Mouse (Mus musculus) cortical plate, adult 2 months (tissue): Measurements from ENCODE around the gene Fryl. TPM values are rescaled to one million over a fixed set of nuclear protein-coding genes. Genes with fewer than 3 reads are reported as not detected.

Experiments
- H3K27ac ChIP-seq: fragments of 200-500 bp; 2 replicates; pipeline ENCODE4 v1.5.1; 2012; ENCODE audit warnings: low read length, control low read depth, inconsistent platforms; ENCODE audit not compliant: insufficient read depth
- H3K4me1 ChIP-seq: fragments of 200-500 bp; 2 replicates; pipeline ENCODE4 v1.6.1; 2011; ENCODE audit warnings: low read length; ENCODE audit not compliant: control insufficient read depth, insufficient read depth
- H3K4me3 ChIP-seq: fragments of 200-500 bp; 2 replicates; pipeline ENCODE4 v1.5.1; 2011; ENCODE audit warnings: mild to moderate bottlenecking, low read length, control low read depth; ENCODE audit not compliant: insufficient read depth
- CTCF ChIP-seq: fragments of 200-500 bp; IDR thresholded peaks from 2 replicates; pipeline ENCODE4 v1.5.1; 2011; ENCODE audit warnings: mild to moderate bottlenecking, control low read depth, low read length; ENCODE audit not compliant: insufficient read depth; ENCODE audit errors: extremely low read depth
- POLR2A ChIP-seq: fragments of 200-500 bp; IDR thresholded peaks from 2 replicates; pipeline ENCODE4 v1.6.1; 2011; ENCODE audit warnings: mild to moderate bottlenecking, low read length, control low read depth; ENCODE audit not compliant: insufficient read depth; ENCODE audit errors: extremely low read depth
- polyA plus RNA-seq: library from polyadenylated mRNA; depleted of rRNA; stranded (reverse); fragments of >200 nt; gene quantifications from 2 replicates; pipeline ENCODE4 v1.2.3, GENCODE M21; 2012

Fryl gene
- polyA plus RNA-seq, 1 experiment = 50.3 TPM

- H3K4me1 ChIP-seq = no peaks in the 10 kb centered on the region
- no peak overlapping the region for H3K4me3 ChIP-seq
- TF ChIP-seq CTCF = no peak
- no peak for TF ChIP-seq POLR2A
- H3K27ac ChIP-seq = no peak overlapping the region
These were observed 123.2 kb downstream of the Fryl start for GRCm38 (mm10) chr5:73132998-73133832.

GRCm38 (mm10) chr5:73130984-73131383 is 125.4 kb downstream of the Fryl start:
- TF ChIP-seq POLR2A (no peak), CTCF (no peak)
- no peak overlapping the region for H3K27ac ChIP-seq
- no peaks in the 10 kb centered on the region for H3K4me1 ChIP-seq
- no peak overlapping the region for H3K4me3 ChIP-seq

GRCm38 (mm10) chr5:73129871-73130270 is 126.5 kb downstream of the Fryl start:
- Histone ChIP-seq H3K4me3 (no peak overlapping the region), H3K4me1 (no peaks in the 10 kb centered on the region), H3K27ac (no peak overlapping the region)
- TF ChIP-seq POLR2A (no peak), CTCF (no peak)

GRCm38 (mm10) chr5:73119969-73120725 is 136.3 kb downstream of the Fryl start:
- Histone ChIP-seq H3K4me1 (no peaks in the 10 kb centered on the region; the same call in 1 of the 2 replicates), H3K4me3 (no peak overlapping the region), H3K27ac (0 out of 2 replicates have a peak overlapping the region, but pooled peaks have one; percentile 12)
- TF ChIP-seq POLR2A (no peak), CTCF (no peak)

- Histone ChIP-seq H3K27ac (no peak overlapping the region), H3K4me3 (no peak overlapping the region), H3K4me1 (no peaks in the 10 kb centered on the region; the same call in 1 of the 2 replicates)
- no peak for TF ChIP-seq CTCF
- TF ChIP-seq POLR2A = no peak
These were observed 136.9 kb downstream of the Fryl start for GRCm38 (mm10) chr5:73119524-73119923.

GRCm38 (mm10) chr5:73118786-73119185 is 137.6 kb downstream of the Fryl start:
- H3K4me3 ChIP-seq = no peak overlapping the region
- H3K27ac ChIP-seq = no peak overlapping the region
- no peaks in the 10 kb centered on the region; the same call in 1 of the 2 replicates for H3K4me1 ChIP-seq
- no peak for TF ChIP-seq CTCF
- no peak for TF ChIP-seq POLR2A

- Histone ChIP-seq H3K27ac (no peak overlapping the region), H3K4me3 (no peak overlapping the region), H3K4me1 (no peaks in the 10 kb centered on the region; the same call in 1 of the 2 replicates)
- peak; percentile 46 for TF ChIP-seq CTCF
- TF ChIP-seq POLR2A = no peak
These were observed 141.5 kb downstream of the Fryl start for GRCm38 (mm10) chr5:73114878-73115277.

- Histone ChIP-seq H3K4me1 (no peaks in the 10 kb centered on the region), H3K4me3 (no peak overlapping the region), H3K27ac (no peak overlapping the region)
- TF ChIP-seq CTCF (no peak), POLR2A (no peak)
These were observed 144.1 kb downstream of the Fryl start for GRCm38 (mm10) chr5:73112331-73112730.

GRCm38 (mm10) chr5:73103657-73104056 is 152.8 kb downstream of the Fryl start:
- Histone ChIP-seq H3K4me3 (no peak overlapping the region), H3K27ac (no peak overlapping the region), H3K4me1 (no peaks in the 10 kb centered on the region)
- TF ChIP-seq CTCF = no peak
- no peak for TF ChIP-seq POLR2A

GRCm38 (mm10) chr5:73102342-73102989 is 154.0 kb downstream of the Fryl start:
- Histone ChIP-seq H3K4me3 (no peak overlapping the region), H3K27ac (no peak overlapping the region), H3K4me1 (no peaks in the 10 kb centered on the region)
- no peak for TF ChIP-seq CTCF
- no peak for TF ChIP-seq POLR2A
